Mouse (Mus musculus) heart, postnatal 0 days (tissue): ENCODE data around the gene Ovca2. TPM values are rescaled to one million over a fixed set of nuclear protein-coding genes. Genes with fewer than 3 reads are reported as not detected.

Experiments
- ATAC-seq: fragments of 200-750 bp; cut with Nextera tagmentation; 2 replicates; pipeline ENCODE4 v1.8.0; 2017; ENCODE audit warnings: low read depth, moderate number of reproducible peaks, moderate library complexity; ENCODE audit not compliant: insufficient read depth
- DNase-seq: peaks from one replicate; pipeline ENCODE4 v3.0.0-alpha.2; 2016; ENCODE audit warnings: low spot score
- H3K27ac ChIP-seq: fragments of 300-500 bp; sonication (generic); 2 replicates; pipeline ENCODE4 v1.5.1; 2014; ENCODE audit warnings: low read depth, mild to moderate bottlenecking
- H3K27me3 ChIP-seq: fragments of 300-500 bp; sonication (generic); 2 replicates; pipeline ENCODE4 v1.6.1; 2014; ENCODE audit warnings: low read length, mixed read lengths; ENCODE audit not compliant: control insufficient read depth, insufficient read depth
- H3K36me3 ChIP-seq: fragments of 300-500 bp; sonication (generic); replicated peaks from 2 replicates; pipeline ENCODE4 v1.6.1; 2014; ENCODE audit warnings: low read length, mixed read lengths; ENCODE audit not compliant: control insufficient read depth, insufficient read depth
- H3K4me1 ChIP-seq: fragments of 300-500 bp; sonication (generic); 2 replicates; pipeline ENCODE4 v1.6.1; 2014; ENCODE audit warnings: antibody characterized with exemption; ENCODE audit not compliant: control insufficient read depth, insufficient read depth
- H3K4me2 ChIP-seq: fragments of 300-500 bp; sonication (generic); 2 replicates; pipeline ENCODE4 v1.6.1; 2014; ENCODE audit warnings: low read depth, mild to moderate bottlenecking, low read length, moderate library complexity
- H3K4me3 ChIP-seq: fragments of 300-500 bp; sonication (generic); 2 replicates; pipeline ENCODE4 v1.5.1; 2014; ENCODE audit warnings: low read depth, low read length
- H3K9ac ChIP-seq: fragments of 300-500 bp; sonication (generic); replicated peaks from 2 replicates; pipeline ENCODE4 v1.6.1; 2014; ENCODE audit warnings: low read depth, low read length, mixed read lengths
- H3K9me3 ChIP-seq: fragments of 300-500 bp; sonication (generic); replicated peaks from 2 replicates; pipeline ENCODE4 v1.6.1; 2016; ENCODE audit warnings: low read length; ENCODE audit not compliant: control insufficient read depth
- CTCF ChIP-seq: IDR thresholded peaks from 2 replicates; pipeline ENCODE4 v1.5.1; 2016; ENCODE audit warnings: antibody characterized with exemption, control low read depth, low read depth
- EP300 ChIP-seq: IDR thresholded peaks from 2 replicates; pipeline ENCODE4 v1.6.1; 2016; ENCODE audit warnings: antibody characterized with exemption, low read depth
- WGBS: fragments of 180-500 bp; shearing (Covaris S2); extraction: QIAGEN DNeasy Blood & Tissue Kit; methylation state at CpG from one replicate; pipeline ENCODE4 v1.1.7; 2014; 5-methylcytosine and 5-hydroxymethylcytosine counted together
- polyA plus RNA-seq: library from polyadenylated mRNA; unstranded; fragments of >200 nt; fragmentation: Nextera tagmentation; extraction: Ambion mirVana; gene quantifications from 2 replicates; pipeline ENCODE4 v1.2.1, GENCODE M21; 2015
- total RNA-seq: library from RNA; depleted of rRNA; stranded (reverse); fragments of >200 nt; gene quantifications from 2 replicates; pipeline ENCODE4 v1.2.3, GENCODE M21; 2014; ENCODE audit warnings: low replicate concordance; rRNA removed

Gene Ovca2
- total RNA-seq (8.9 and 35.2 TPM in 2 replicates), polyA plus RNA-seq (12.9 and 13.4 TPM in 2 replicates)

DNA sequence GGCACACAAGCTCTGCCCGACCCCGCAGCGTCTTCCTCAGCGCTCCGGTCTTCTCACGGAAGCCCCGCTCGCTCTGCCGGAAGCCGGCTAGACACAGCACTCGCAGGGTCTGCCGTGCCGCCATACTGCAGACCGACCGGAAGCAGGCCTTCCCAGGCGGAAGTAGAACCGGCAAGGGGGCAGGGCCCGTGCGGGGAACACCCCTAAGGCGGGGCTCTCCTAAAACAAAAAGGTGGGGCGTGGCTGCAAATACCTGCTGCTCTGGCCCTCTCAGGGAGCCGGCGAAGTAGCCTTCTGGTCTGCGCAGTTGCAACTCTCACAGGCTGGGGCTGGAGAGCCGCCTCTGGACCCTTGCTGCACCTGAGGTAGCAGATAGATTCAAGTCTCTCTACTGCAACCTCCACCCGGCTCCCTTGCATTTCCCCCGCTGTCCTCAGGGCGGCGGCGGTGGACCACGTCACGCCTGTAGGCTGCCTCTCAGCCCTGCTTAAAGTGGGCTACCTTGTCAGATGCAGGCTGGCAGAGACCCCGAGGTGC lies at the start of gene Ovca2:
TSS of gene Ovca2 (minus strand) at position 164 of the 537 bp plus-strand sequence.
- Histone ChIP-seq H3K4me1 (peaks cover 11% of the 10 kb centered on the region; the same call in 1 of the 2 replicates), H3K27me3 (peaks cover 3% of the 10 kb centered on the region; the same call in 1 of the 2 replicates), H3K27ac (peak within 1 kb of the TSS; percentile 75), H3K9ac (peak within 1 kb of the TSS; percentile 66), H3K36me3 (peaks cover 32% of the 10 kb centered on the region), H3K4me2 (peak within 1 kb of the TSS; percentile 74), H3K9me3 (no peaks in the 10 kb centered on the region), H3K4me3 (peak within 1 kb of the TSS; percentile 67)
- DNase-seq (peak; percentile 91), ATAC-seq (peak; percentile 95)
- WGBS, result under 1% methylated on average over 33 of the region's 33 CpGs
- TF ChIP-seq EP300 (peak; percentile 45), CTCF (peak; percentile 81)

DNA sequence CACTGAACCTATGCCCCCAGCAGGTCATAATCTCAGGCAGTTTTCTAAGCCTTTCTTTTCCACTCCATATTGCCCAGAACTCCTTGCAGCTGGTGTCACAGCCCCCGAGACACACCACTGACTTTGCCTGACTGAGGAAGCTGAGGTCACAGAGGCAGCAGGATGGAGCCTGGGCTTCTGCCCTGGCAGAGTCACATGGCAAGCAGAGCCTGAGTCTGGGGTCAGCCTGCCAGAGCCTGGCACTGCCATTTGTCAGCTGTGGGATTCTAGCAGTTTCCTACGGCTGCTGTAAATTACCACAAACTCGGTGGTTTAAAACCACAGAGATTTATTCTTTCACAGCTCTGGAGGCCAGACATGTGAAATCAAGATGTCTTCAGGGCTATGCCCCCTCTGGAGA lies 49.0 kb upstream of the Ovca2 start:
- 70% methylated on average over 3 of the region's 3 CpGs for WGBS
- Histone ChIP-seq H3K27me3 (no peaks in the 10 kb centered on the region), H3K9ac (no peak overlapping the region), H3K27ac (no peak overlapping the region), H3K36me3 (no peaks in the 10 kb centered on the region), H3K4me3 (no peak overlapping the region), H3K4me2 (no peak overlapping the region), H3K9me3 (no peaks in the 10 kb centered on the region), H3K4me1 (no peaks in the 10 kb centered on the region)
- no peak for TF ChIP-seq CTCF
- TF ChIP-seq EP300, result no peak
- no peak for DNase-seq
- no peak for ATAC-seq

DNA sequence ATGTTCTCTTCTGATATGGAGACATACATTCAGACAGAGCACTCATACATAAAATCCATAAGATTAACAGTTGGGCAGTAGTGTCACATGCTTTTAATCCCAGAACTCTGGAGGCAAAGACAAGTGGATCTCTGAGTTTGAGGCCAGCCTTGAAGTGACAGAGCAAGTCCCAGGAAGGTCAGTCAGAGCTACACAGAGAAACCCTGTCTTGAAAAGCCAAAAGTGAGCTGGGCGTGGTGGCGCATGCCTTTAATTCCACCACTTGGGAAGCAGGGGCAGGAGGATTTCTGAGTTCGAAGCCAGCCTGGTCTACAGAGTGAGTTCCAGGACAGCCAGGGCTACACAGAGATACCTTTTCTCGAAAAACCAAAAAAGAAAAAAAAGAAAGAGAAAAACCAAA lies 46.2 kb upstream of the Ovca2 start:
- H3K9ac ChIP-seq, result no peak overlapping the region
- no peaks in the 10 kb centered on the region for H3K36me3 ChIP-seq
- H3K4me2 ChIP-seq, result no peak overlapping the region
- ATAC-seq (no peak), DNase-seq (no peak)
- TF ChIP-seq EP300 (no peak), CTCF (no peak)
- no peak overlapping the region for H3K4me3 ChIP-seq
- 90% methylated on average over 4 of the region's 4 CpGs for WGBS
- H3K9me3 ChIP-seq, result no peaks in the 10 kb centered on the region
- no peaks in the 10 kb centered on the region for H3K4me1 ChIP-seq
- no peak overlapping the region for H3K27ac ChIP-seq
- no peaks in the 10 kb centered on the region for H3K27me3 ChIP-seq

DNA sequence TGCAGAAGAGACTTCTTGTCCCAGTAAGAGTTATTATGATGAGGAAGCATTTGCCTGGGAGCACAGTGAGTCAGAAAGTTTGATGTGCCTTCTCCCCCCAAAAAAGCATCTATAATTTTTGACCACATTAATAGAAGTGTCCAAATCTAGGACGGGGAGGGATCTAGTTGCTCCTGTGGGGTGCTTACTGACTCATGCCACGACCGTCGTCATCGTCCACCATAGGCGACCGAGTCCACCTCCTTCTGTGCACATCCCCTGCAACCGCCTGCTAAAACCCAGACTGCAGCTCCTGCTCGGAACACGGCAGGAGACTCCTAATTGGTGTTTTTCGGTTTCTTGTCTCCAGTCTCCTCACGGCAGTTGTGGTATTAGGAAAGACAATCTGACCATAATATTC lies 45.4 kb upstream of the Ovca2 start:
- no peak for ATAC-seq
- Histone ChIP-seq H3K9ac (no peak overlapping the region), H3K36me3 (no peaks in the 10 kb centered on the region), H3K27me3 (no peaks in the 10 kb centered on the region), H3K27ac (no peak overlapping the region), H3K4me3 (no peak overlapping the region), H3K9me3 (no peaks in the 10 kb centered on the region), H3K4me2 (no peak overlapping the region), H3K4me1 (no peaks in the 10 kb centered on the region)
- DNase-seq, result no peak
- WGBS, result 87% methylated on average over 12 of the region's 12 CpGs
- TF ChIP-seq EP300 (no peak), CTCF (no peak)

DNA sequence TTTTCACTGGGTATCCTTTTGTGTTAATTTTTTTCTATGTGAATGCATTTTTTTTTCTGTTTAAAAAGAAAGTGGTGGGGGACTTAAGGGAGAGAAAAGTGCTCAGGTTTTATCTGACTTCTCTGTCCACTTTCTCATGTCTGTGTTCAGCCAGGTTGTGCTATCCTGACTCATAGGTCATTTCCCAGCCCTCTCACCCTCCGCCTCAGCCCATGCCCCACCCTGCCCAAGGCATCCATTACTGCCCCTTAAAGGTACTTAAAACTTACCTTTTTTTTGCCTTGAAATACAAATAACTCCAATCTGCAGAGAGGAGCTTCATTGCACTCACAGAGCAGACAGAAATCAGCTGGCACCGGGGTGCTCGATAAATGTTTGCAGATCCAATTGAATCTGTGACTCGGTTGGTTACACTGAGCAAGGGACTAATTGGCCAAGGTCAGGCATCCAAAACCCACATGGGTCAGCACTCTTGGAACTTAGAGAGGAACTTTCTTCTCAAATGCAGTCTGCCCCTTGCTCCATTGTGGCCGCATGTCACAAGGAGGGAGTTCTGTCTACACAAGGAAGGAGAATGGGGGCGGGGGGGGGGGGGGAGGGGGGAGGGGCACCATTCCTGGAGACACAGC lies 42.0 kb upstream of the Ovca2 start:
- Histone ChIP-seq H3K27ac (no peak overlapping the region), H3K4me1 (0 out of 2 replicates have a peak, but pooled peaks cover 5% of the 10 kb centered on the region), H3K4me3 (no peak overlapping the region), H3K36me3 (no peaks in the 10 kb centered on the region), H3K9ac (no peak overlapping the region), H3K27me3 (no peaks in the 10 kb centered on the region), H3K9me3 (no peaks in the 10 kb centered on the region), H3K4me2 (no peak overlapping the region)
- no peak for TF ChIP-seq EP300
- TF ChIP-seq CTCF, result no peak
- 53% methylated on average over 5 of the region's 6 CpGs for WGBS
- no peak for ATAC-seq
- no peak for DNase-seq
